Mouse (Mus musculus): ENCODE results near the gene Zbtb9. TPM values are rescaled to one million over a fixed set of nuclear protein-coding genes. Genes with fewer than 3 reads are reported as not detected.

Zbtb9 gene
- polyA plus RNA-seq, 1 experiment from 2014 or later: 11.1 TPM

DNA sequence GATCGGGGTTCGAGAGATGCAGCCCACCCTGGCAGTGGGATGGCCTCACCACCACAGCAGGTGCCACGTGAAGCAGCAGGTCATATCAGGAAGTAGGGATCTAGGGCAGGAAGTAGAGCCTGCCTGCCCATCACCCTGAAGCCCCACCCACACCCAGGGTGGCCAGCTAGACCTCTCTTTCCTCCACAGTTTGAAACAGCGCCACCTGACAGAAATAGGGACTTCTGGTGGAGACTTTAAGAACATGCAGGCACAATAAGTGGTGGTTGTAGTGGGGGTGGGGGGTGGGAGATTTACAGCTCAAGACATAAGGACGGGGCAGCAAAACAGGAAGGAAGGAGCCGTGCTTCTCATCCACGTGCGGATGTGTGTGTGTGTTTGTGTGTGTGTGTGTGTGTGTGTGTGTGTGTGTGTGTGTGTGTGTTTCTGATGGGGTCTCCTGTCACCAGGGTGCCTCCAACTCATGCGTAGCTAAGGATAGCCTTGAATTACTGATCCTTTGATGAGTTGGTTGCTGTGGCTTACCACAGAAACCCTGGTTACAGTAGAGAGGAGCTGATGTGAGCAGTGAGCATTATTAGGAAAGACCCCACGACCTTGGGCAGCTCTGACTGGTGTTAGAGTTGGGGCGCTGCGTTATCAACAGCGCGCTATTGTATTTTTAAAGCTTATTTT lies 39.2 kb downstream of the Zbtb9 start:
- peak overlapping the region; percentile 33 for H3K4me2 ChIP-seq (ENCODE audit: low read length)
- ATAC-seq (replicated peaks; ENCODE audit: low FRiP score, low read depth): peak; percentile 46; the same call in 1 of the 2 replicates
- peak; percentile 55 for TF ChIP-seq CTCF (IDR thresholded peaks at IDR 0.05; ENCODE audit: low read depth)

DNA sequence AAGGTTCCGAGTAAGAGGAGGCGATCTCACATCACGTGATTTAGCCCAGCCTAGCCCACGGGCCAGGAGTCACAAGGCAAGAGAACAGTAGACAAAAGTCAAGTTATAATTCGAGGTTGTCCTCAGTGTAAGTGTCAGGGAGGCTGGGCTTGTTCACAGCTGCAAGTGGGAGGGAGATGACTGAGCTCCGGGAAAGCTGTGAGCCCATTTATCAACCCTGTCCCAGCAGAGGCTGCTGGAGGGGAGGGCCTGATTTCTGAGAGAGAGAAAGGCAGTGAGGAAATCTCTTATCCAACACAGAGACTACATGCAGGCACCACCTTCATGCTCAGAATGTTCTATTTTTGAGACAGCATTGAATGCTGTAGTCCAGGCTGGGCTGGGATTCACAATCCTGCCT lies 39.9 kb downstream of the Zbtb9 start:
- no peaks in the 10 kb centered on the region for H3K36me3 ChIP-seq (ENCODE audit: insufficient read depth, low read length)
- WGBS: 18% methylated on average over 6 of the region's 6 CpGs
- no peaks in the 10 kb centered on the region for H3K27me3 ChIP-seq (ENCODE audit: insufficient read depth, low read length)
- H3K9me3 ChIP-seq (replicated peaks; ENCODE audit: low read length): no peaks in the 10 kb centered on the region
- DNase-seq (ENCODE audit: low spot score): peak; percentile 70
- peak overlapping the region; percentile 33 for H3K4me2 ChIP-seq (ENCODE audit: low read length)
- no peak overlapping the region for H3K4me3 ChIP-seq (replicated peaks; ENCODE audit: low read depth, low read length)
- no peak; the same call in 1 of the 2 replicates for ATAC-seq (replicated peaks; ENCODE audit: low FRiP score, low read depth)
- H3K9ac ChIP-seq (ENCODE audit: low read depth, low read length): no peak overlapping the region
- no peak overlapping the region for H3K27ac ChIP-seq
- no peak for TF ChIP-seq CTCF (IDR thresholded peaks at IDR 0.05; ENCODE audit: low read depth)
- H3K4me1 ChIP-seq (replicated peaks; ENCODE audit: insufficient read depth, low read length): peaks cover 7% of the 10 kb centered on the region; the same call in 1 of the 2 replicates

More for the DNA sequence above, 39.2 kb downstream of the Zbtb9 start:
- Histone ChIP-seq H3K4me1 (replicated peaks; ENCODE audit: insufficient read depth, low read length) (peaks cover 7% of the 10 kb centered on the region; the same call in 1 of the 2 replicates), H3K4me3 (replicated peaks; ENCODE audit: low read depth, low read length) (no peak overlapping the region), H3K27ac (no peak overlapping the region), H3K9me3 (replicated peaks; ENCODE audit: low read length) (no peaks in the 10 kb centered on the region), H3K27me3 (ENCODE audit: insufficient read depth, low read length) (no peaks in the 10 kb centered on the region), H3K9ac (ENCODE audit: low read depth, low read length) (no peak overlapping the region), H3K36me3 (ENCODE audit: insufficient read depth, low read length) (no peaks in the 10 kb centered on the region)
- DNase-seq (ENCODE audit: low spot score): peak; percentile 77
- WGBS: 46% methylated on average over 14 of the region's 14 CpGs

DNA sequence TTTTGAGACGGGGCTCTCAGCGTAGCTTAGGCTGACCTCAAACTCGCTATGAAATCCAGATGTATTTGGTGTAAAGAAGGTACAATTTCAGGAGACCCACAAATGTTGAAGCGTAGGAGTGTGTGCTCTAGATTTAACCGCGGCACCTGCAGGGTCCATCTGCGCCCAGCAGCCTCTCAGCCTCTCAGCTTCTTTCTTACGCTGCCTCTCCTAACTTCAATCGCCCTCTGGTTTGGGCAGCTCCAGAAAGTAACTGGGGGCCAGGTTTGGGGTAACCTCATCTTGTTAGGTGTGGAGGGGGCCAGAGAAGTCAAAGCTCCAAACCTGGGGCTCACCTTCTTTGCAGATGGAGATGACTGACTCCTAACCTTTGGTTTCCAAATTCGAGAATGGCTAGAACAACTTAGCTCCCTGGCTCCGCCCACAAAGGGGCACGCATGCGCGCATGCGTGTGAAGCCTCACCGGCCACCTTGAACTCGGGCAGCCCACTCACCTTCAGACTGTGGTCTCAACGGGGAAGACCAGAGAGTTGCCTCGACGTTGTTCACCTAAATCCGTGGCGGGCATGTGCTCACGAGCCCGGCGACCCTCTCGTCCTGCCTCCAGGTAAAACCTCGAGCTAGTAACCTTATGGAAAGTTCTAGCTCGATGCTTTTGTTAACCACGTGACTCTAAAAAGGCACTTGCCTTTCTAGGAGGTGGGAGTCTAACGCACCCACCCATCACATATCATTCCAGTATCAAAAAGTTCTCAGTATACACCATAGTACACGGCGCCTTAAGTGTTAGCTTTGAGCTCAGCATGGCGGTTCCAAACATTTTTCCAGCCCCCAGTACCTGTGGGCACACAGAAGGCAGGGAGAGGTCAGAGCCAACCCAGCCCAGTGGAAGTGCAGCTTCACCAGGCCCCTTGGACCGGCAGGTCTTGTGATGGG lies 44.9 kb downstream of the Zbtb9 start:
- DNase-seq (ENCODE audit: low spot score) (peak; percentile 90), ATAC-seq (replicated peaks; ENCODE audit: low FRiP score, low read depth) (peak; percentile 69)
- peak overlapping the region; percentile 75 for H3K27ac ChIP-seq
- H3K36me3 ChIP-seq (ENCODE audit: insufficient read depth, low read length): peaks cover 17% of the 10 kb centered on the region
- H3K4me1 ChIP-seq (replicated peaks; ENCODE audit: insufficient read depth, low read length): peaks cover under 1% of the 10 kb centered on the region; the same call in 1 of the 2 replicates
- no peak for TF ChIP-seq CTCF (IDR thresholded peaks at IDR 0.05; ENCODE audit: low read depth)
- H3K9me3 ChIP-seq (replicated peaks; ENCODE audit: low read length): no peaks in the 10 kb centered on the region
- no peaks in the 10 kb centered on the region for H3K27me3 ChIP-seq (ENCODE audit: insufficient read depth, low read length)
- WGBS: 6% methylated on average over 34 of the region's 34 CpGs
- peak overlapping the region; percentile 48 for H3K4me3 ChIP-seq (replicated peaks; ENCODE audit: low read depth, low read length)
- peak overlapping the region; percentile 64 for H3K9ac ChIP-seq (ENCODE audit: low read depth, low read length)
- peak overlapping the region; percentile 68 for H3K4me2 ChIP-seq (ENCODE audit: low read length)

DNA sequence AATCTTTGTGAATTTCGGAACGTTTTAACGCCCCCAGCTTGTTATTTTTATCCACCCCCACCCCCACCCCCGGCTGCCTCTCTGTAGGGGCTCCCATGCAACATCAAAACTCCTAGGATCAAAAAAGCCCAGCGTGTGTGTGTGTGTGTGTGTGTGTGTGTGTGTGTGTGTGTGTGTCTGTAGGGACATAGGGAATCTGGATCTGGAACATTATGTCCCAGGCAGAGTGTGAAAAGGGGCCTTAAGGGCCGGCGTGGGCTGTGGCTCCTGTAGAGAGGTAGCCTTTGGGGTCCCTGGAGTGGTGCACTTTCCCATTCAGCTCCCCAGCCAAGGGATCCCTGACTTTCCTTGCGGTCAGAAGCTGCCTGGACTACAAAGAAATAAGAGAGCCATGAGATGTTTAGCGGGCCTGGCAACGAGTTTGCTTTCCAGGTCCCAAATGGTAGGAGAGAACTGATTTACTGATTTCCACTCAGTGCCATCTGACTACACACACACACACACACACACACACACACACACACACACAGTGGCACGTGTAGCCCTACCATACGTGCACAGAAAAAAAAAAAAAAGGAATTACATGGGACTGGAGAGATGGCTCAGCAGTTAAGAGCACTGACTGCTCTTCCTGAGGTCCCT lies 45.7 kb downstream of the Zbtb9 start:
- Histone ChIP-seq H3K27me3 (ENCODE audit: insufficient read depth, low read length) (no peaks in the 10 kb centered on the region), H3K9me3 (replicated peaks; ENCODE audit: low read length) (no peaks in the 10 kb centered on the region), H3K36me3 (ENCODE audit: insufficient read depth, low read length) (peaks cover 21% of the 10 kb centered on the region), H3K9ac (ENCODE audit: low read depth, low read length) (peak overlapping the region; percentile 64), H3K4me2 (ENCODE audit: low read length) (peak overlapping the region; percentile 68), H3K27ac (peak overlapping the region; percentile 75), H3K4me1 (replicated peaks; ENCODE audit: insufficient read depth, low read length) (no peaks in the 10 kb centered on the region), H3K4me3 (replicated peaks; ENCODE audit: low read depth, low read length) (peak overlapping the region; percentile 48)
- 27% methylated on average over 12 of the region's 12 CpGs for WGBS
- DNase-seq (ENCODE audit: low spot score) (no peak), ATAC-seq (replicated peaks; ENCODE audit: low FRiP score, low read depth) (0 out of 2 replicates have a peak, but pooled peaks have one; percentile 4)
- TF ChIP-seq CTCF (IDR thresholded peaks at IDR 0.05; ENCODE audit: low read depth): no peak

DNA sequence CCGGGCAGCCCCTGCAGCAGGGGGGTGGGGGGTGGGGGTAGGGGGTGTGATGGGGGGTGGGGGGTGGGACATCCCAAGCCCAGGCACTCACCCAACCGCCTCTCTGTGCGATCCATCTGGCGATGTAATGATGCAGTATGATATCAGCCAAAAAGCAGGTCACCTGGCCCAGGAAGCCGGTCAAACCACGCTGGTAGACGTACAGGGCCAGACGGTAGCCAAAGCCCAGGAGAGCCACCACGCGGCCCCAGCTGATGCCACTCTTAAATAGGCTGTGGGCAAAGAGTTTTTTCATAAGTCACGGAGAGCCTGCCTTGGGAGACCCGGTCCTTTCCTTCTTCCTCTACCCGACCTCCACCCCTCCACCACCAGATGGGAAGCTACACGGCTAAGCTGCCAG lies 48.1 kb downstream of the Zbtb9 start:
- DNase-seq (ENCODE audit: low spot score) (no peak), ATAC-seq (replicated peaks; ENCODE audit: low FRiP score, low read depth) (no peak)
- Histone ChIP-seq H3K4me1 (replicated peaks; ENCODE audit: insufficient read depth, low read length) (no peaks in the 10 kb centered on the region), H3K9me3 (replicated peaks; ENCODE audit: low read length) (no peaks in the 10 kb centered on the region), H3K9ac (ENCODE audit: low read depth, low read length) (no peak overlapping the region), H3K36me3 (ENCODE audit: insufficient read depth, low read length) (peaks cover 34% of the 10 kb centered on the region), H3K27me3 (ENCODE audit: insufficient read depth, low read length) (no peaks in the 10 kb centered on the region), H3K27ac (no peak overlapping the region), H3K4me3 (replicated peaks; ENCODE audit: low read depth, low read length) (no peak overlapping the region), H3K4me2 (ENCODE audit: low read length) (no peak overlapping the region)
- WGBS: 94% methylated on average over 14 of the region's 14 CpGs
- TF ChIP-seq CTCF (IDR thresholded peaks at IDR 0.05; ENCODE audit: low read depth): no peak

DNA sequence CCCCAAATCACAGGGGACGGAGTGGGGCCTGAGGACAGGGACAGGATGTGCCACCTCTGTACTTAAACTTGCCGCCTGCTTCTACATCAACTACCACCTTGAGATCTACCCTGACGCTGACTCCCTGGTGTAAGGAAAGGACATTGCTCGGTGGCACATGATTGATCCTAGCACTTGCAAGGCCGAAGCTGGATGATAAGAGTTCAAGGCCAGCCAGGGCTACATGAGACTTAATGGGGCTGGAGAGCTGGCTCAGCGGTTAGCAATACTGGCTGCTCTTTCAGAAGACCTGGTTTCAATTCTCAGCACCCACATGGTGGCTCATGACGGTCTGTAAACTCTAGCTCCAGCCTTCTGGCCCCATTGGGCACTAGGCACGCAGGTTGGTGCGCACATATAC lies 48.8 kb downstream of the Zbtb9 start:
- no peaks in the 10 kb centered on the region for H3K9me3 ChIP-seq (replicated peaks; ENCODE audit: low read length)
- H3K36me3 ChIP-seq (ENCODE audit: insufficient read depth, low read length): peaks cover 34% of the 10 kb centered on the region
- no peak overlapping the region for H3K9ac ChIP-seq (ENCODE audit: low read depth, low read length)
- no peak for ATAC-seq (replicated peaks; ENCODE audit: low FRiP score, low read depth)
- no peak overlapping the region for H3K4me2 ChIP-seq (ENCODE audit: low read length)
- H3K27ac ChIP-seq: no peak overlapping the region
- no peak for DNase-seq (ENCODE audit: low spot score)
- no peaks in the 10 kb centered on the region for H3K4me1 ChIP-seq (replicated peaks; ENCODE audit: insufficient read depth, low read length)
- no peak for TF ChIP-seq CTCF (IDR thresholded peaks at IDR 0.05; ENCODE audit: low read depth)
- WGBS: 93% methylated on average over 9 of the region's 9 CpGs
- no peaks in the 10 kb centered on the region for H3K27me3 ChIP-seq (ENCODE audit: insufficient read depth, low read length)
- H3K4me3 ChIP-seq (replicated peaks; ENCODE audit: low read depth, low read length): no peak overlapping the region
